Mouse (Mus musculus) regulatory T cell (primary cell): ENCODE results near the gene Clybl.

ENCODE experiments used
- in situ Hi-C: fragments of 300-600 bp; cut with MboI, MseI; formaldehyde crosslinking; loops from one replicate; pipeline ENCODE4 v1.15.1; 2025; ENCODE audit warnings: high pct_unique_total_duplicates

Gene Clybl

DNA sequence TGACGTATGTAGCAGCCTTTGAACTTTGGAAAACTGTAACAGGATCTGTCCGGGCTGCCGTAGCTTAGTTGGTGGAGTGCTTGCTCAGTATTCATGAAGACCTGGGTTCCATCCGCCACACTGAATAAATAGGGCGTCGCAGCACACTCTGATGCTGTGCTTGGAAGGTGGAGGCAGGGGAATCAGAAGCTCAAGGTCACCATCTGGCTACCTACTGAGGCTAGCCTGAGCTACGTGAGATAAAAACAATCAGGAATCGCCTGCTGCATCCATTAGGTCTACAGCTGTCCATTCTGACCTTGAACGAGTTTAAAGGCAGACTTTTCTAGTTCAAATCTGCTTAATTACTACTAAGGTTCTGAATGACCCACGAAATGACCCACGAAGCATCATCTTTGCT is 118.8 kb downstream of the Clybl start:
- in situ Hi-C loops: no loop called here

GRCm38 (mm10) chr14:122303821-122304220 is 122.3 kb downstream of the Clybl start:
- in situ Hi-C loops: no loop called here

GRCm38 (mm10) chr14:122305132-122305531 is 123.6 kb downstream of the Clybl start:
- in situ Hi-C loops: no loop called here

GRCm38 (mm10) chr14:122312415-122312814 is 130.9 kb downstream of the Clybl start:
- in situ Hi-C loops: no loop called here

DNA sequence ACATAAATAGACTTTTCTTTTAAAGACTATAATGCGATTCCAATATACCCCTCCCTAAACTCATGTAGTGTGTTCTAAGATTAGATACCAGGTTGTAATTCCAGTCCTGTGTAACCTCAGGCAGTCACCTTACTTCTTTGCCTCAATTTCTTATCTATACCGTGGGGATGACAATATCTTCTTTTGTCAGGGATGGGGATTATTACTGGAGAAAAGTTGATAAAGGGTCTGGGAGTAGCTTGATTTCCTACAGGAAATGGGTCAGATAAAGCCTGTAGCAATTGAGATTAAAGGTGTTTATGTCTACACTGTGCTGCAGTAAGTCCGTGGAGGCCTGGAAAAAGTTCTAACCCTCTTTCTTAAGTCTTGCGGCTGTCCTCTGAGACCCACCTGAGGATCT is 131.8 kb downstream of the Clybl start:
- in situ Hi-C loops: no loop called here

DNA sequence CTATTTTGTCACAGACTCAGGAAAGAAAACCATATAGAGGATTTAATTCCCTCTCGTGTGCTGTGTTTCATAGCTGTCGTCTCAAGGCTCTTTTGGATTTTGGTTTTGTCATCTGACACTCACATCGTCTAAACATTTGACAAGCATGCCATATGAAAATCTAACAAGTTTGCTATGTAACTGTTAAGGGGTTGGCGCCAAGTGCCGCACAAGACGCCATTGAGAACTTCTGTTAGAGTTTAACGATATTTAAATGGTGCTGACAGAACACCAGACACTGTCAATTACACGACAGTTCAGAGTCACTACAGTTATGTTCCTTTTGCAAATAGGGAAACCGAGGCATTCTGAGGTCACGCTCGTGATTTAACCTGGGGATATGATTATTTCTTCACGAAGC is 134.2 kb downstream of the Clybl start:
- in situ Hi-C loops: no loop called here

- in situ Hi-C loops: no loop called here
Measured at GRCm38 (mm10) chr14:122322136-122322535, 140.6 kb downstream of the Clybl start.

GRCm38 (mm10) chr14:122323838-122324458 is 142.4 kb downstream of the Clybl start:
- in situ Hi-C loops: no loop called here

DNA sequence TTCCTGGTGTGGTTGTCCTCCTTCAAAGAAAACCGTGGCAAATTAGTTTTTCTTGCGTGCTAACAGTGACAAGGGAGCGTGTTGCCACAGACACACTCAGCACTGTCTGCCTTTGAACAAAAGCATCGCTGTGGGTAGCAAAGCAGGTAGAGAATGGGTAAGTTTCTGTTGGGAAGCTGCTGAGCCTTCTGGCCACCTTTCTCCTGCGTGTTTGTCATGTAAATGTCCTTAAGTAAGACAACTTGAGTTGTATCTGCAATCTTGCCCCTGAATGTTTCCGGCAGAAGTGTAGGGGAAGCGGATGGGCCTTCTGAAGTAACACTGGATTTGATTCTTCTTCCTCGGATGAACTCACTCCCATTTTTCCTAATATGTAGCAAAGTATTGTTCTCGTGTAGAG is 148.6 kb downstream of the Clybl start:
- in situ Hi-C loops: no loop called here

DNA sequence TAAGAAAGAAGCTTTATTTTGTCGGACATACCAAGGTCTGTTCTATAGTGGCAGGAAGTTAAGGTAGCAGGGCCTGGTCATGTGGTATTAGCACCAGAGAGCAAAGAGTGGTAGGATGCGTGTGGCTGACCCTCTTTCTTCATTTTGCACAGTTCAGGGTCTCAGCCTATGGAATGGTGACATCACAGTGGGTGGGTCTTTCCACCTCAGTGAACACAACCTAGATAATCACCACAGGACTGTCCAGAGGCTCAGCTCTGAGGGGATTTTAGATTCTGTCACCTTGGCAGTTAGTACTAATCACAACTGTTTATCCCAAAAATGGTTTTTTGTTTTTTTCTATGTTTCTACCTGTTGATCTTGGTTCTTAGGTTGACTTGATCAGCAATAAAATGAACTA is 149.2 kb downstream of the Clybl start:
- in situ Hi-C loops: no loop called here

GRCm38 (mm10) chr14:122331635-122332460 is 150.3 kb downstream of the Clybl start:
- in situ Hi-C loops: no loop called here

- in situ Hi-C loops: no loop called here
Measured at GRCm38 (mm10) chr14:122336957-122337356, 155.5 kb downstream of the Clybl start.

DNA sequence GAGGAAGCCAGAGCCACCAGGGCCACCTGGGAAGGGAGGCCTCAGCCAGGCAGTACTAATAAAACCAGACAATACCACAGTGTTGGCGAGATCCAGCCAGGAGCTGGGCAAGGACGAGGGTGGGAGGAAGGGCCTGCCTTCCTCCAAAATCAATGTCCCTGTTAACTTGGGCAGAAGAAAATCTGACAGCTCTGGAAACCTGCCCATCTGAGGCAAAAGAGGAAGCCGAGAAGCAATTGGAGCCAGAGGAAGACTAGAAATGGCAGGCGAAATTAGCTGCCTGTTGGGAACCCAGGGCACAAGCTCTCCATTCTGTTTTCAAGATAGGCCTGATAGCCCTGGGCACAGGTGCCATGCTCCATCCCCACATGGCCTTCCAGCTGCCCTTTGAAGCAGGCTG is 157.3 kb downstream of the Clybl start:
- in situ Hi-C loops: no loop called here

GRCm38 (mm10) chr14:122340141-122340540 is 158.6 kb downstream of the Clybl start:
- in situ Hi-C loops: no loop called here

- in situ Hi-C loops: no loop called here
Measured at GRCm38 (mm10) chr14:122341591-122342360, 160.3 kb downstream of the Clybl start.

DNA sequence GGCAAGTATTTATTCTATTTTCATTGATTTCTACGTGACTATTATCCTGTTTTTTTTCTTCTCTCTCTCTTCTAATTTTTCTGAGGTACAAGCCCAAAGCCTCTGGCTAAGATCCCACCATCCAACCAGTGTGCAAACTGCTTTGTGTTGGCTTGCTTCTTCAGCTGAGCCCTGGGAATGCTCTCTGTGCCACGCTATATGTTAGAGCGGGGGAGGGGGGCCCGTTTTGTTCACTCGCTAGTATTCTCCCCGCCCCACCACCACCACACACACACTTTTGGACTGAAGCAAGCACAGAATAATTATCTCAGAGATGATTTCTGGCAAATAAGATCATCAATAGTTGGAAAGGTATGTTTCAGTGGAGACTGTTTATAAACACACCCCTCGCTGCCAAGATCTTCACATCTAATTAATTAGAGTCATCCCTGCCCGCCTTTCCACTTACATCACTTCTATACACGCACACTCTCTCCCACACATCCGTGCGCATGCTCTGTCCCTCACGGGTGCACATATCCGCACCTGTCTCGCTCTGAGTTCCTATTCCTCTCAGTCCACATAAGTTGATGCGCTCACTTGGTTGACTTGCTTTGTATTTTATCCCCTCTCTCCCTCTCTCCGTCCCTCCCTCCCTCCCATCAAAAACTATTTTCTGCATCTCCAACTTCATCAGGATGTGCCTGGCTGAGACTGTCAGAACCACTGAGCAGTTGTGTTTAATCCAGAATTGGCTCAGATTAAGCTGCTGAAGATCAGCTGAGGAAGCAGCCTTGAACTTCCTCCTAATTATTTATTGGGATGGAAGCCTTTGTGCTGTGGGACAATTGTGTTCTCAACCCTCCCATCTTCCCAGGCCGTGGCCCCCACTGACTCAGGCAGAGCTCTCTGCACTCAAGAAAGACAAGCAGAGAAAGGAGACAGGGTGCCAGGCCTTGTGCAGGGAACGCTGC is 163.0 kb downstream of the Clybl start:
- in situ Hi-C loops: no loop called here

- in situ Hi-C loops: no loop called here
Measured at GRCm38 (mm10) chr14:122348069-122348468, 166.6 kb downstream of the Clybl start.

DNA sequence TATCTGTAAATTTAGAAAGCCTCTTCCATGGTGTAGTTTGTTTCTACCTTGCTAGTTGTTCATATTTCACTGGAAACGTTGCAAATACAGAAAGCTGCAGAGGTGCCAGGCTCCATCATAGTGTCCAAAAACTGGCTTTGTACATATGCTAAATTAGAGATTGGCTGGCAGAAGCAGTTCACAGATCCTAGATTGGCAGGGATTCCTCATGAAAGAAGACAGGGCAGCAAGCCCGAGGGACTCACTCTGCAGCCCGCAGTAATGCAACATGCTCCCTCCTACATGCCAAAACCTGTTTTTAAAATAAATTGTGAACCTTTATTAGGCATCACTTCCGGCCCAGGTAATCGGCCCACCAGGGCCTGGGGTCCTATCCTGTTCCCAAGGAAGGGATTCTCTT is 167.8 kb downstream of the Clybl start:
- in situ Hi-C loops: no loop called here

DNA sequence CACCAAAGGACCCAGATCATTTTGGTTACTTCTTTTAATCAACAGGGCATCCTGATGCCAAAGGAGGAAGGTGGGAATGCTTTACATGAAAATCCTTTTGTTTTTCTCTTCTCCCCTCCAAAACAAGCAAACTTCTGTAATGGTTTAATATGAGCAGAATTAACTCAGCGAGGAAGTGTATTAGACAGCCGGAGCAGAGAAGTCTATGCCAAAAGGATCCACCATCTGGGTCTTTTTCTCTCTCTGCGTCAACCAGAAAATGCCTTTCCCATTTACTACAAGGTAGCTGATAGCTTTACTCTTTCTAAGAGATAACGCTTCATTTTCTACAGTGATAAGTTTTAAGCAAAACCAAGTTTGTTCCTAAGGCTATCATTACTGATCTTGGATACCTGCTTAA is 168.3 kb downstream of the Clybl start:
- in situ Hi-C loops: no loop called here

DNA sequence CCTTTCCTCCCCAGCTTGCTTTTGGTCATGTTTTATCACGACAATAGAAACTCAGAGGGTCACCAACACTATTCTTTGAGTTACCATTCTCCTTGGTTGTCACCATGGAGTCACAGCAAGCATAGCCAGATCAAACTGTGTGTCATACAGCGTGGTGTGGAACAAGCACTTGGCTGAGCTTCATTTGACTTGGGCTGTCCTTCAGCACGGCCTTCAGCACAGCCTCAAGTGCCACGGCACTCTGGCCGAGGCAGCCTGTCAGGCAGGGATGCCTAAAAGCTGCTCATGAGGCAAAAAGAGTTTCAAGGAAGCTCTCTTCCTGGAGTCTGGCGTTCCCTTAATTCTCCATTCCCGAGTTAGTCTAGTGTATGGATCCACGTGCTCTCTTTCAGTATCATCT is 169.3 kb downstream of the Clybl start:
- in situ Hi-C loops: no loop called here

GRCm38 (mm10) chr14:122357316-122357715 is 175.8 kb downstream of the Clybl start:
- in situ Hi-C loops: no loop called here
